Mouse (Mus musculus) lung, postnatal 0 days (tissue): ENCODE measurements around the gene Ankrd45.

Experiments used
- CTCF ChIP-seq: IDR thresholded peaks from 2 replicates; pipeline ENCODE4 v1.5.1; 2016; ENCODE audit warnings: antibody characterized with exemption, mild to moderate bottlenecking
- EP300 ChIP-seq: IDR thresholded peaks from 2 replicates; pipeline ENCODE4 v1.6.1; 2016; ENCODE audit warnings: antibody characterized with exemption, mild to moderate bottlenecking, control low read depth

DNA sequence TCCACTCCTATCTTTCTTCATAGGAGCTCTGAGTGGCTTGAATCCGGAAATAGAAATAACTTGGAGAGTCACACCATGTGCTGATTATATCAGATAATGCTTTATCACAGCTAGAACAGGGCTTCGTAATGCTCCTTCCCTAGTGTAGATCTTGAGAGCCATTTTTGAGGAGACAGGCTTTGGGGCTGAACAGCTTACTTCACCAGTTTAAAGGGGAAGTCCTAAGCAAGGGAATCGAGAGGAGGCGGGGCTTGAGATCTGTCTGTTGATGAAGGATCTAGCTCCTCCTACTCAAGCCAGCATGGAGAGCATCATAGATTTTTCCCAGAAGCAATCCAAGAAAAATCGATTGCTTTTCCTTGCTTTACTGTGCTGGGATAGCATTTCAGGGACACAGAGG lies 57.4 kb downstream of the Ankrd45 start:
- no peak for TF ChIP-seq CTCF
- no peak for TF ChIP-seq EP300
